Mouse (Mus musculus) olfactory bulb, adult 2 months (tissue): Measurements from ENCODE around the gene Adssl1. TPM values are rescaled to one million over a fixed set of nuclear protein-coding genes. Genes with fewer than 3 reads are reported as not detected.
A peak's percentile ranks its signal among the peaks of the same experiment; 100 is the strongest.

Source experiments
- H3K27ac ChIP-seq: fragments of 200-500 bp; 2 replicates; pipeline ENCODE4 v1.5.1; 2012; ENCODE audit warnings: low read depth, low read length; ENCODE audit not compliant: insufficient read depth
- H3K4me1 ChIP-seq: fragments of 200-500 bp; 2 replicates; pipeline ENCODE4 v1.6.1; 2012; ENCODE audit warnings: low read length; ENCODE audit not compliant: control insufficient read depth, insufficient read depth
- H3K4me3 ChIP-seq: fragments of 200-500 bp; 2 replicates; pipeline ENCODE4 v1.5.1; 2012; ENCODE audit warnings: mild to moderate bottlenecking, low read depth, low read length, moderate library complexity; ENCODE audit not compliant: insufficient read depth
- CTCF ChIP-seq: fragments of 200-500 bp; IDR thresholded peaks from 2 replicates; pipeline ENCODE4 v1.5.1; 2012; ENCODE audit warnings: low read depth, mild to moderate bottlenecking, low read length, moderate library complexity; ENCODE audit not compliant: insufficient read depth
- POLR2A ChIP-seq: fragments of 200-500 bp; IDR thresholded peaks from 2 replicates; pipeline ENCODE4 v1.6.1; 2012; ENCODE audit warnings: mild to moderate bottlenecking, low read depth, low read length, moderate library complexity; ENCODE audit not compliant: insufficient read depth
- WGBS: fragments of 180-500 bp; shearing (Covaris S2); methylation state at CpG from one replicate; pipeline ENCODE4 v1.1.7; 2018; 5-methylcytosine and 5-hydroxymethylcytosine counted together
- polyA plus RNA-seq: library from polyadenylated mRNA; stranded (reverse); fragments of >200 nt; gene quantifications from 2 replicates; pipeline ENCODE4 v1.2.4, GENCODE M21; 2012; ENCODE audit warnings: low replicate concordance; ENCODE audit not compliant: missing spikeins, insufficient read depth, insufficient read length

Adssl1 gene
- polyA plus RNA-seq, 1 experiment: not detected

DNA sequence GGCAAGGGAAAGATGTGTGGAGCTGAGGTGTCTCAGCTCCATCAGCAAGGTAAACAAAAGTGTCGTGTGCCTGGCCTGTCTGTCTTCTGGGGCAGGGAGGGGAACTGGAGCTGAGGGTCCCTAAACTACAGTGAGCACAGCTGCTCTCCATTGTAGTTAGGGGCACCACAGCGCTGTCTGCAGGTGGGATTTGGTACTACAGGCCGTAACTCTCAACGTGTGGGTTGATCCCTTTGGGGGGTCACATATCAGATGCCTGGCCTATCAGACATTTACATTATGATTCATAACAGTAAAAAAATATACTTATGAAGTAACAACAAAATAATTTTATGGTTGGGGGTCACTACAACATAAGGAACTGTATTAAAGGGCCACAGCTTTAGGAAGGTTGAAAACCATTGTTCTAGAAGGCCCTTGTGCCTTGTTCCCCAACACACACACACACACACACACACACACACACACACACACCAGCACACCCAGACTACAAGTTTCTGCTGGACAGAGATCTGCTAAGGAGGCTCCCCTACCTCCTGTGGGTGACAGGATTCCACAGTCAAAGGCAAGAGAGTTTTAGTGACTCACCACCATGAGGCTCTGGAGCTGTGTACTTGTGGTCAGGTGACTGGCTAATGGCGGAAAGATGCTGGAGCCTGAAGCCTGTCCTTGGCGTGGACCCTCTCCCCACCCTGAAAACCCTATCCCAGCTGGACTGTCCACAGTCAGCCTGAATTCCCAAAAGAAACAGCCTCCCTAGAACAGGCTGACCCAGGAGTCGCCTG lies 7.4 kb downstream of the Adssl1 start:
- Histone ChIP-seq H3K4me1 (peaks cover 24% of the 10 kb centered on the region), H3K4me3 (no peak overlapping the region), H3K27ac (no peak overlapping the region)
- WGBS: 75% methylated on average over 7 of the region's 7 CpGs
- TF ChIP-seq CTCF (0 out of 2 replicates have a peak, but pooled peaks have one; percentile 6), POLR2A (no peak)

DNA sequence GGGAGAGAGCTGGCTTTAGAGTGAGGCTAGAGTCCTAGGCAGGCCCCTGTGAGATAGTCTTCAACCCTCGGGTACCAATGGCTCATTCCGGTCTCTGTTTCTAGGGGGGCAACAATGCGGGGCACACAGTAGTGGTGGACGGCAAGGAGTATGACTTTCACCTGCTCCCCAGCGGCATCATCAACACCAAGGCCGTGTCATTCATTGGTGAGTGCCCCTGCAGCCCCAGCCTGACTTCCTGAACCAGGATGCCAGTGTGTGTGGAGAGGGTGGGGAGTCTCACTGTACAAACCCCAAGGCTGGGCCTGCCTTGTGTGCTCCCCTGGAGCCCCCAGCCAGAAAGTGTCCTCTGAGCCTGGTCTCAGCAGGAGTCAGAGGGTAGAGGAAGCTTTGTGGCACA lies 8.4 kb downstream of the Adssl1 start:
- 90% methylated on average over 6 of the region's 6 CpGs for WGBS
- Histone ChIP-seq H3K4me1 (peaks cover 21% of the 10 kb centered on the region), H3K27ac (no peak overlapping the region; the same call in 1 of the 2 replicates), H3K4me3 (no peak overlapping the region)
- TF ChIP-seq CTCF: no peak
- no peak for TF ChIP-seq POLR2A

DNA sequence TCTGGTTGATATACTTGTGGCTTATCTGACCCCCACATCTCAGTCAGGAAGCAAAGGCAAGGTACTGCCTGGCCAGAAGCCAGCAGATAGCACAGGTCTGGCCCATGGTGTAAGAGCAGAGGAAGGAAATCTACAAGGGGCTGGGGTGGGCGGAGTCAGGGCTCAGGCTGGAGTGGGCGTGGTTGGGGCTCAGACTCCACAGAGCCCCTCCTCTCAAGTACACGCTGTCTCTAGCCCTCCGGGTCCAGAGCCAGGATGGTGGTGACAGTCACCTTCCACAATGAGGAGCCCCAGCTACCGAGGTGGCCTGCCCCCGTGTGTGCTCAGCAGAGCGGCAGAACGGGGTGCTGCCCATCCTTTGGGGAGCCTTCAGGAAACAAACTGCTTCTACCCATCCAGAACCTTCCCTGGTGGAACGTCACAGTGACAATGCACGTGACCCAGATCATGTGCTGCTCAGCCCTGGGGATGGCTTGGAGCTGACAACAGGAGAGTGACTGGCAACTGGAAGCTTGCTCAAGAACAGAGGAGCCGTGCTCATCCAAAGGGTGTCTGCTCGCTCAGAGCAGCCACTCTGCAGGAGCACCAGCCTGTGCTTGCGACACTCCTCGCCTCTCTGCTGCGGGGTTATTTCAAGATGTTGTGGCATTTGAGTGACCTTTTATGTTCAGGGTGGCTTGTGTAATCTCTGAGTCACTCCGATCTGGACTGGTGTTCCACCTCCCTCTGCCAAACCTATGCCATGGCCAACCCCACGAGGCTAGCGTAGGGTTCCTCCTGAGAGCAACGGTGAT lies 9.3 kb downstream of the Adssl1 start:
- TF ChIP-seq CTCF: no peak
- TF ChIP-seq POLR2A: 0 out of 2 replicates have a peak, but pooled peaks have one; percentile 14
- H3K27ac ChIP-seq: peak overlapping the region; percentile 5; the same call in 1 of the 2 replicates
- H3K4me3 ChIP-seq: no peak overlapping the region
- WGBS: 19% methylated on average over 19 of the region's 19 CpGs
- peaks cover 15% of the 10 kb centered on the region for H3K4me1 ChIP-seq

DNA sequence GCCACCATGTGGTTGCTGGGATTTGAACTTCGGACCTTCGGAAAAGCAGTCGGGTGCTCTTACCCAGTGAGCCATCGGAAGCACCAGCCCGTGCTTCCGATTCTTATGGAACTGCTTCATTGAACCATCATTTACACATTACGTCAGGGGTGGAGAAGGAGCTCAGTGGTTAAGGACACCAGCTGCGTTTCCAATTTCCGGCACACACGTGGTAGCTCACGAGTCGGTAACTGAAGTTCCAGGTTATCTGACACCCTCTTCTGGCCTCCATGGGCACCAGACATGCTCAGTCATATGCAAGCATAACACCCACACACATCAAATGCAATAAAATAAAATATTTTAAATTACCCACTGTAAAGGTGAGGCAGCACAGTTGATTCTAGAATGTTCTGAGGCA lies 10.2 kb downstream of the Adssl1 start:
- H3K27ac ChIP-seq: no peak overlapping the region
- H3K4me3 ChIP-seq: no peak overlapping the region
- 95% methylated on average over 12 of the region's 12 CpGs for WGBS
- peaks cover 13% of the 10 kb centered on the region for H3K4me1 ChIP-seq
- TF ChIP-seq CTCF: no peak
- TF ChIP-seq POLR2A: no peak

DNA sequence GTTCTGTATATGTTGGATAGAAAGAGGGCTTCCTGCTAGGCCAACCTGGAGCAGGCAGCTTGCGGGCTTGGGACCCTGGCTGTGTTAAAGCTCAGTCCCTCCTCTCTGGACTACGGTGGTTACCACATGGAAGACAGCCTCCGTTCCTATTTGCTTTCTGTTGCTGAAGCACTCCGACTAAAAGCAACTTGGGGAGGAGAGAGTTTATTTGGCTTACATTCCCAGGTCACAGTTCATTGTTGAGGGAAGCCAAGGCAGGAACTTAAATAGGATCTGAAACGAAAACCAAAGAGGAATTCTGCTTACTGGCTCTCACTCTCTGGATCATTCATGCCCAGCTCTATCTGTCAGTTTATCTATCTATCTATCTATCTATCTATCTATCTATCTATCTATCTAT lies 11.0 kb downstream of the Adssl1 start:
- 87% methylated on average over 5 of the region's 5 CpGs for WGBS
- TF ChIP-seq POLR2A (no peak), CTCF (no peak)
- no peak overlapping the region for H3K4me3 ChIP-seq
- H3K27ac ChIP-seq: no peak overlapping the region
- H3K4me1 ChIP-seq: peaks cover 13% of the 10 kb centered on the region

DNA sequence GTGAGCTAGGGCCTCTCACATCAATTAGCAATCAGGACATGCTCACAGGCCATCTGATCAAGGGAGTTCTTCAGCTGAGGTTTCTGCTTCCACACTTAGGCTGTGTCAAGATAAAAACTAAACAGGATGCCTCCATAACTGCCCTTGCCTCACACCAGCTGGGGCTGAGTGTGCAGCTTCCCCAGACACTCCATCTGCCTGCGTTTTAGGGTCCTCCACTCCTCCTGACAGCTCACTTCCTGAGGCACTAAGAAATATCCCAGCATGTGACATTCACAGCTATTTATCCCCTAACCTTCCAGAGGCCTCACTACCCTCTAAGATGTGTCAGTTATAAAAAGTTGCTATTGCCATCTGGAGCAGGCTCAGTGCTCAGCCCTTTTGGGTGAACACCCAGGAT lies 11.6 kb downstream of the Adssl1 start:
- no peak overlapping the region for H3K4me3 ChIP-seq
- H3K4me1 ChIP-seq: peaks cover 13% of the 10 kb centered on the region
- H3K27ac ChIP-seq: no peak overlapping the region
- no peak for TF ChIP-seq POLR2A
- no peak for TF ChIP-seq CTCF
- 53% methylated on average over 1 of the region's 1 CpGs for WGBS

DNA sequence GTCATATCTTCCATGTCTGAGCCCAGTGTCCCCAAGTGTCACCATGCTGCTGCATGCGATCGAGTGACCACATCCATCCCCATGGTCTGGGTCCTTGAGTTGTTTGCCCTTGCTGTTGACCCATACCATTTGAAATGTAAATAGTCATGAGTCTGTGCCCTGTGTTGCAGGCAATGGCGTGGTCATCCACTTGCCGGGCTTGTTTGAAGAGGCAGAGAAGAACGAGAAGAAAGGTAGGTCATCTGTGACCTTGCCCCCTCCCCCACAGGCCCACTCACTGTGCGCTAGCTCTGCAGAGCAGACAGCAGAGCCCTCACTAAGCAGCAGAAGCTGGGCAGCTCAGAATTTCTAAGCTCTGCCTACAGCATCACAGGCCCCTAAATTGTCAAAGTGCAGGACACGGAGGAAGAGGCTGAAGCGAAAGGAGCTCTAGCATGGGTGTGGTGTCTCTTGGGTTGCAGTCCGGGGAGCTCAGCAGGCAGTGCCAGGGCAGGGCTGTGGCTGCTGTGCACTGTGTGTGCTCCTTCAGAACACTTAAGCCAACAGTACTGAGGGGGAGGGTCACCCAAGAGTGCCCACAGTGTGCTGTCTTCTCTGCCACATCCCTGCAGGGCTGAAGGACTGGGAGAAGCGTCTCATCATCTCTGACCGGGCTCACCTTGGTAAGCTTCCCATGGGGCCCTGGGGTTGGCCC lies 12.4 kb downstream of the Adssl1 start:
- H3K27ac ChIP-seq: no peak overlapping the region
- H3K4me3 ChIP-seq: no peak overlapping the region
- 85% methylated on average over 11 of the region's 11 CpGs for WGBS
- TF ChIP-seq POLR2A (no peak), CTCF (no peak)
- peaks cover 13% of the 10 kb centered on the region for H3K4me1 ChIP-seq

DNA sequence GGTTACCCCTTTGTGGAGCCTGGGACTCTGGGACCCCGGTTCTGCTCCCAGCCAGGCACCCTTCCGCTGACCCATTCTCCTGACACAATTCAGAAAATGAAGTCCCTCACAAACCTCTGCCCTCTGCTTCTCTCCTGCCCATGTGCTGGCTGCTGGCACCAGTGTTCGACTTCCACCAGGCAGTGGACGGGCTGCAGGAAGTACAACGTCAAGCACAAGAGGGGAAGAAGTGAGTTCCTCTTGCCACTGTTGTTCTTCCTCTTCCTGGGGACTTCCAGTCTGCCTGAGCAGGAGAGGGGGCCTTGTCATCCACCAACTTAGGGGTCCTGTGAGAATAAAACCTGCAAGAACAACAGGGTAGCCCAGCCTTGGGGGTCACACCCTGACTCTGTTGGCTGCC lies 13.1 kb downstream of the Adssl1 start:
- 90% methylated on average over 5 of the region's 5 CpGs for WGBS
- no peak overlapping the region for H3K27ac ChIP-seq
- TF ChIP-seq POLR2A (no peak), CTCF (no peak)

More for the DNA sequence above, 13.1 kb downstream of the Adssl1 start:
- peaks cover 13% of the 10 kb centered on the region for H3K4me1 ChIP-seq
- no peak overlapping the region for H3K4me3 ChIP-seq
